Mouse (Mus musculus) embryonic facial prominence, embryonic 14.5 days (tissue): ENCODE measurements around the gene Gucy1b2. TPM values are rescaled to one million over a fixed set of nuclear protein-coding genes. Genes with fewer than 3 reads are reported as not detected.

ENCODE experiments used
- ATAC-seq: fragments of 200-750 bp; cut with Nextera tagmentation; 2 replicates; pipeline ENCODE4 v1.8.0; 2017; ENCODE audit warnings: low read depth, moderate number of reproducible peaks, moderate TSS enrichment
- DNase-seq: peaks from one replicate; pipeline ENCODE4 v3.0.0-alpha.2; 2015; ENCODE audit warnings: low spot score
- H3K27ac ChIP-seq: fragments of 300-500 bp; sonication (generic); replicated peaks from 2 replicates; pipeline ENCODE4 v1.5.1; 2014; ENCODE audit warnings: low read depth, mild to moderate bottlenecking, low read length, moderate library complexity
- H3K27me3 ChIP-seq: fragments of 300-500 bp; sonication (generic); replicated peaks from 2 replicates; pipeline ENCODE4 v1.6.1; 2014; ENCODE audit warnings: low read length; ENCODE audit not compliant: control insufficient read depth, insufficient read depth
- H3K36me3 ChIP-seq: fragments of 300-500 bp; sonication (generic); 2 replicates; pipeline ENCODE4 v1.6.1; 2014; ENCODE audit warnings: low read length, mixed read lengths; ENCODE audit not compliant: control insufficient read depth, insufficient read depth
- H3K4me1 ChIP-seq: fragments of 300-500 bp; sonication (generic); 2 replicates; pipeline ENCODE4 v1.6.1; 2014; ENCODE audit warnings: antibody characterized with exemption, low read length; ENCODE audit not compliant: control insufficient read depth, insufficient read depth
- H3K4me2 ChIP-seq: fragments of 300-500 bp; sonication (generic); 2 replicates; pipeline ENCODE4 v1.6.1; 2014; ENCODE audit warnings: low read depth, mild to moderate bottlenecking, low read length, moderate library complexity, mixed read lengths
- H3K4me3 ChIP-seq: fragments of 300-500 bp; sonication (generic); 2 replicates; pipeline ENCODE4 v1.5.1; 2014; ENCODE audit warnings: low read depth, mild to moderate bottlenecking, low read length
- H3K9ac ChIP-seq: fragments of 300-500 bp; sonication (generic); 2 replicates; pipeline ENCODE4 v1.6.1; 2014; ENCODE audit warnings: low read depth, mild to moderate bottlenecking, low read length, moderate library complexity, mixed read lengths
- H3K9me3 ChIP-seq: fragments of 300-500 bp; sonication (generic); 2 replicates; pipeline ENCODE4 v1.6.1; 2016; ENCODE audit warnings: low read length; ENCODE audit not compliant: control insufficient read depth
- WGBS: fragments of 180-500 bp; shearing (Covaris S2); extraction: QIAGEN DNeasy Blood & Tissue Kit; methylation state at CpG from one replicate; pipeline ENCODE4 v1.1.7; 2014; 5-methylcytosine and 5-hydroxymethylcytosine counted together
- polyA plus RNA-seq: library from polyadenylated mRNA; unstranded; fragments of >200 nt; fragmentation: Nextera tagmentation; extraction: Ambion mirVana; gene quantifications from 2 replicates; pipeline ENCODE4 v1.2.1, GENCODE M21; 2014

The Gucy1b2 gene
- polyA plus RNA-seq, 1 experiment from 2014 or later: 0.15 TPM

- no peak overlapping the region for H3K4me2 ChIP-seq
- peak; percentile 32; the same call in 1 of the 2 replicates for ATAC-seq
- peaks cover 10% of the 10 kb centered on the region; the same call in 1 of the 2 replicates for H3K4me1 ChIP-seq
- H3K27ac ChIP-seq: no peak overlapping the region
- no peaks in the 10 kb centered on the region for H3K36me3 ChIP-seq
- no peak overlapping the region for H3K4me3 ChIP-seq
- no peak overlapping the region for H3K9ac ChIP-seq
- H3K9me3 ChIP-seq: 0 out of 2 replicates have a peak, but pooled peaks cover 2% of the 10 kb centered on the region
- DNase-seq: peak; percentile 49
- WGBS: 84% methylated on average over 9 of the region's 9 CpGs
- H3K27me3 ChIP-seq: no peaks in the 10 kb centered on the region
These were observed 66.2 kb downstream of the Gucy1b2 start for GRCm38 (mm10) chr14:62389729-62390536.

GRCm38 (mm10) chr14:62389064-62389728, 66.9 kb downstream of the Gucy1b2 start:
- H3K27ac ChIP-seq: no peak overlapping the region
- no peaks in the 10 kb centered on the region for H3K36me3 ChIP-seq
- H3K27me3 ChIP-seq: no peaks in the 10 kb centered on the region
- DNase-seq (no peak), ATAC-seq (no peak; the same call in none of the 2 replicates)
- 0 out of 2 replicates have a peak, but pooled peaks cover 2% of the 10 kb centered on the region for H3K9me3 ChIP-seq
- H3K4me2 ChIP-seq: no peak overlapping the region
- no peak overlapping the region for H3K4me3 ChIP-seq
- H3K9ac ChIP-seq: 0 out of 2 replicates have a peak overlapping the region, but pooled peaks have one; percentile 8
- peaks cover 10% of the 10 kb centered on the region; the same call in 1 of the 2 replicates for H3K4me1 ChIP-seq
- WGBS: 61% methylated on average over 6 of the region's 6 CpGs

GRCm38 (mm10) chr14:62383786-62384299, 72.2 kb downstream of the Gucy1b2 start:
- no peak for DNase-seq
- ATAC-seq: no peak
- 87% methylated on average over 3 of the region's 3 CpGs for WGBS

GRCm38 (mm10) chr14:62383109-62383508, 73.0 kb downstream of the Gucy1b2 start:
- no peaks in the 10 kb centered on the region for H3K4me1 ChIP-seq
- H3K27me3 ChIP-seq: no peaks in the 10 kb centered on the region
- no peaks in the 10 kb centered on the region for H3K36me3 ChIP-seq
- WGBS: 92% methylated on average over 3 of the region's 3 CpGs
- no peak overlapping the region for H3K4me2 ChIP-seq
- ATAC-seq (no peak), DNase-seq (no peak)
- H3K4me3 ChIP-seq: no peak overlapping the region
- no peaks in the 10 kb centered on the region for H3K9me3 ChIP-seq
- no peak overlapping the region for H3K27ac ChIP-seq
- H3K9ac ChIP-seq: no peak overlapping the region

More at GRCm38 (mm10) chr14:62383786-62384299, 72.2 kb downstream of the Gucy1b2 start:
- no peak overlapping the region for H3K4me2 ChIP-seq
- no peaks in the 10 kb centered on the region for H3K9me3 ChIP-seq
- H3K36me3 ChIP-seq: no peaks in the 10 kb centered on the region
- H3K4me3 ChIP-seq: no peak overlapping the region
- no peak overlapping the region for H3K9ac ChIP-seq
- H3K4me1 ChIP-seq: no peaks in the 10 kb centered on the region
- no peaks in the 10 kb centered on the region for H3K27me3 ChIP-seq
- H3K27ac ChIP-seq: no peak overlapping the region

- Histone ChIP-seq H3K4me1 (peaks cover 3% of the 10 kb centered on the region), H3K36me3 (0 out of 2 replicates have a peak, but pooled peaks cover 5% of the 10 kb centered on the region), H3K27me3 (no peaks in the 10 kb centered on the region), H3K9me3 (no peaks in the 10 kb centered on the region), H3K4me2 (no peak overlapping the region), H3K4me3 (no peak overlapping the region), H3K27ac (no peak overlapping the region), H3K9ac (no peak overlapping the region)
- DNase-seq: no peak
- no peak for ATAC-seq
- 92% methylated on average over 5 of the region's 6 CpGs for WGBS
These were observed 75.5 kb downstream of the Gucy1b2 start for GRCm38 (mm10) chr14:62380606-62381005.

GRCm38 (mm10) chr14:62379391-62379790, 76.7 kb downstream of the Gucy1b2 start:
- Histone ChIP-seq H3K4me1 (peaks cover 12% of the 10 kb centered on the region), H3K9me3 (no peaks in the 10 kb centered on the region), H3K9ac (no peak overlapping the region), H3K27me3 (no peaks in the 10 kb centered on the region), H3K4me2 (no peak overlapping the region), H3K36me3 (0 out of 2 replicates have a peak, but pooled peaks cover 5% of the 10 kb centered on the region), H3K27ac (no peak overlapping the region), H3K4me3 (no peak overlapping the region)
- 74% methylated on average over 2 of the region's 2 CpGs for WGBS
- ATAC-seq: no peak
- no peak for DNase-seq

GRCm38 (mm10) chr14:62376115-62376514, 80.0 kb downstream of the Gucy1b2 start:
- Histone ChIP-seq H3K4me1 (peaks cover 12% of the 10 kb centered on the region), H3K27ac (peak overlapping the region; percentile 17; the same call in 1 of the 2 replicates), H3K9ac (no peak overlapping the region), H3K4me3 (no peak overlapping the region), H3K9me3 (no peaks in the 10 kb centered on the region), H3K4me2 (no peak overlapping the region), H3K27me3 (no peaks in the 10 kb centered on the region), H3K36me3 (0 out of 2 replicates have a peak, but pooled peaks cover 5% of the 10 kb centered on the region)
- DNase-seq (no peak), ATAC-seq (no peak)
- 69% methylated on average over 2 of the region's 2 CpGs for WGBS

- H3K27ac ChIP-seq: peak overlapping the region; percentile 17; the same call in 1 of the 2 replicates
- no peak overlapping the region for H3K4me2 ChIP-seq
- H3K36me3 ChIP-seq: 0 out of 2 replicates have a peak, but pooled peaks cover 5% of the 10 kb centered on the region
- no peak overlapping the region for H3K9ac ChIP-seq
- DNase-seq (peak; percentile 85), ATAC-seq (peak; percentile 67)
- peaks cover 12% of the 10 kb centered on the region for H3K4me1 ChIP-seq
- no peaks in the 10 kb centered on the region for H3K9me3 ChIP-seq
- H3K4me3 ChIP-seq: no peak overlapping the region
- H3K27me3 ChIP-seq: no peaks in the 10 kb centered on the region
These were observed 80.4 kb downstream of the Gucy1b2 start for GRCm38 (mm10) chr14:62375694-62376093.
